ENCODE assay signal across 8 mouse cellular contexts in the genomic region with DNA sequence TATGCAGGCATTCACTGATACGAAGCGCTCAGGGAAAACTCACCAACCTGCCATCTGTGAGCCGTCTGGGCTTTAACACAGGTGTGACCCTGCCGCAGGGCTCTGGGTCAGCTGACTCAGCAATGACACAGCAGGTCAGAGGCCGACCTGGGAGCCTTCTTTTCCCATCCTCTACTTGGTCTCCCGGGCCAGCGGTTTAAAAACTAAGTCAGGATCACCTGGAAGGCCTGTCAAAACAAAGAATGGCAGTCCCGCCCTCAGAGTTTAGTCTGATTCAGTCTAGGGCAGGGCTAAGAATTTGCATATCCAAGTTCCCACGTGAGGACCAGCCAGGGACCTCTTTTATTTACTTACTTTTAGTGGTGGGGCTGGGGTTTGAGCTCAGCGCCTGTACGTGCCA. TPM values are rescaled to one million over a fixed set of nuclear protein-coding genes. Genes with fewer than 3 reads are reported as not detected.
DNase-seq lines count a peak whose midpoint lies in the region; ATAC-seq and TF ChIP-seq lines count a peak whose summit lies in the region.
"Had no signal": no experiment of that assay in that cellular context is flagged by ENCODE, and none has a peak within 500 bp of the region (broad histone marks: within the 10 kb centered on the region; RNA-seq: fewer than 3 reads in every experiment).

No protein-coding gene starts in this region.

- 6% methylated on average over 11 of the region's 11 CpGs for WGBS in lung, postnatal 0 days
- WGBS in forebrain, embryonic 14.5 days: 4% methylated on average over 11 of the region's 11 CpGs

- no peaks in the 10 kb centered on the region for H3K36me3 ChIP-seq in lung, postnatal 0 days (ENCODE audit: insufficient read depth, low read length)
- H3K36me3 ChIP-seq in forebrain, embryonic 14.5 days (ENCODE audit: control insufficient read depth, insufficient read depth, low read length): no peaks in the 10 kb centered on the region

- ATAC-seq in lung, postnatal 0 days: no peak
- no peak for ATAC-seq in forebrain, embryonic 14.5 days

- H3K4me1 ChIP-seq in lung, postnatal 0 days (ENCODE audit: insufficient read depth, low read depth, low read length): peaks cover 22% of the 10 kb centered on the region
- H3K4me1 ChIP-seq in forebrain, embryonic 14.5 days (ENCODE audit: control insufficient read depth, insufficient read depth, low read length): peaks cover 39% of the 10 kb centered on the region

- peaks cover 23% of the 10 kb centered on the region; the same call in 1 of the 2 replicates for H3K27me3 ChIP-seq in lung, postnatal 0 days (replicated peaks; ENCODE audit: insufficient read depth, low read length)
- peaks cover 16% of the 10 kb centered on the region for H3K27me3 ChIP-seq in forebrain, embryonic 14.5 days (replicated peaks; ENCODE audit: control insufficient read depth, insufficient read depth, low read length)

- no peak for TF ChIP-seq EP300 in lung, postnatal 0 days (IDR thresholded peaks at IDR 0.05)

- no peak overlapping the region for H3K9ac ChIP-seq in lung, postnatal 0 days (replicated peaks; ENCODE audit: low read depth)
- H3K9ac ChIP-seq in forebrain, embryonic 14.5 days (ENCODE audit: low read length): no peak overlapping the region

- TF ChIP-seq CTCF in lung, postnatal 0 days (IDR thresholded peaks at IDR 0.05): no peak

- H3K4me2 ChIP-seq in lung, postnatal 0 days (replicated peaks; ENCODE audit: low read depth, low read length): peak overlapping the region; percentile 50; the same call in 1 of the 2 replicates
- H3K4me2 ChIP-seq in forebrain, embryonic 14.5 days (ENCODE audit: low read length): 0 out of 2 replicates have a peak overlapping the region, but pooled peaks have one; percentile 53

- no peak overlapping the region for H3K4me3 ChIP-seq in lung, postnatal 0 days (ENCODE audit: low read depth, low read length)
- no peak overlapping the region for H3K4me3 ChIP-seq in forebrain, embryonic 14.5 days (ENCODE audit: low read depth, low read length)

- H3K9me3 ChIP-seq in lung, postnatal 0 days (ENCODE audit: low read length): no peaks in the 10 kb centered on the region
- H3K9me3 ChIP-seq in forebrain, embryonic 14.5 days (replicated peaks; ENCODE audit: control insufficient read depth, low read length): no peaks in the 10 kb centered on the region

- DNase-seq in lung, postnatal 0 days (ENCODE audit: low spot score): peak; percentile 52
- no peak for DNase-seq in lung, postnatal 10 days
- DNase-seq in forebrain, embryonic 14.5 days (ENCODE audit: low spot score): no peak
- peak; percentile 32 to 43 for DNase-seq in kidney, postnatal 4 days
- DNase-seq in thymus, postnatal 14 days: peak; percentile 49
- DNase-seq in spleen, adult 18-20 months: no peak
- DNase-seq in urinary bladder, postnatal 10 days (ENCODE audit: low spot score): no peak
- DNase-seq: embryo, embryonic 11 days had no signal

- no peak overlapping the region for H3K27ac ChIP-seq in lung, postnatal 0 days (ENCODE audit: low read length)
- no peak overlapping the region for H3K27ac ChIP-seq in forebrain, embryonic 14.5 days (ENCODE audit: low read depth, low read length)

RNA-seq across cellular contexts. Expression of a gene that starts 4.2 kb away (rescaled TPM):
- polyA plus RNA-seq in lung, postnatal 0 days (2015; fragmentation: Nextera tagmentation; extraction: Ambion mirVana): 1.2 and 1.5 TPM in 2 replicates
- 0.55 and 0.62 TPM in 2 replicates for polyA plus RNA-seq in forebrain, embryonic 14.5 days (2014; fragmentation: Nextera tagmentation; extraction: Ambion mirVana)

Comparison
In these comparisons a context has a peak if more than half of its experiments do, and no peak if none do; other contexts are left out.
1. DNase-seq: peak in lung, postnatal 0 days (single experiment), kidney, postnatal 4 days (2 of 2) and thymus, postnatal 14 days (single experiment); none in lung, postnatal 10 days (single experiment), forebrain, embryonic 14.5 days (single experiment), spleen, adult 18-20 months (0 of 2) and urinary bladder, postnatal 10 days (single experiment).